Mouse (Mus musculus): Measurements from ENCODE around the gene Kxd1.

GRCm38 (mm10) chr8:70460606-70461005 lies 67.2 kb downstream of the Kxd1 start:
- TF ChIP-seq CTCF (IDR thresholded peaks at IDR 0.05; ENCODE audit: low read depth): no peak
- TF ChIP-seq EP300 (optimal IDR thresholded peaks at IDR 0.05): no peak
